Mouse (Mus musculus) midbrain, postnatal 0 days (tissue): ENCODE measurements at regions not wholly inside any gene's neighbourhood (a gene's known extent, or its start where the extent isn't known, plus 50 kb on each side); places are given as distances from the start of the nearest gene placed in this dataset.
"Not testable (repeated sequence)": the region's sequence is repeated elsewhere in the genome, so short reads cannot be mapped to it uniquely, and the experiment has no call there.

Experiments
- ATAC-seq: fragments of 200-750 bp; cut with Nextera tagmentation; 2 replicates; pipeline ENCODE4 v1.8.0; 2017; ENCODE audit warnings: moderate number of reproducible peaks, mild to moderate bottlenecking, moderate TSS enrichment, moderate library complexity; ENCODE audit not compliant: low FRiP score
- DNase-seq: peaks from one replicate; pipeline ENCODE4 v3.0.0-alpha.2; 2015; ENCODE audit warnings: low spot score
- H3K27ac ChIP-seq: fragments of 300-500 bp; sonication (generic); 2 replicates; pipeline ENCODE4 v1.5.1; 2014; ENCODE audit warnings: low read depth, mild to moderate bottlenecking, low read length, mixed read lengths
- H3K27me3 ChIP-seq: fragments of 300-500 bp; sonication (generic); 2 replicates; pipeline ENCODE4 v1.6.1; 2014; ENCODE audit warnings: low read length, control low read depth, mixed read lengths; ENCODE audit not compliant: insufficient read depth
- H3K36me3 ChIP-seq: fragments of 300-500 bp; sonication (generic); 2 replicates; pipeline ENCODE4 v1.6.1; 2014; ENCODE audit warnings: low read length, control low read depth, mixed read lengths; ENCODE audit not compliant: insufficient read depth
- H3K4me1 ChIP-seq: fragments of 300-500 bp; sonication (generic); 2 replicates; pipeline ENCODE4 v1.6.1; 2014; ENCODE audit warnings: mild to moderate bottlenecking, control low read depth, antibody characterized with exemption, low read length, mixed read lengths; ENCODE audit not compliant: insufficient read depth
- H3K4me2 ChIP-seq: fragments of 300-500 bp; sonication (generic); 2 replicates; pipeline ENCODE4 v1.6.1; 2014; ENCODE audit warnings: low read depth, mild to moderate bottlenecking, low read length, mixed read lengths; ENCODE audit not compliant: poor library complexity, severe bottlenecking
- H3K4me3 ChIP-seq: fragments of 300-500 bp; sonication (generic); 2 replicates; pipeline ENCODE4 v1.5.1; 2014; ENCODE audit warnings: low read depth, mild to moderate bottlenecking, low read length, moderate library complexity
- H3K9ac ChIP-seq: fragments of 300-500 bp; sonication (generic); replicated peaks from 2 replicates; pipeline ENCODE4 v1.6.1; 2014; ENCODE audit warnings: mild to moderate bottlenecking, low read length, moderate library complexity, mixed read lengths; ENCODE audit not compliant: poor library complexity, severe bottlenecking
- H3K9me3 ChIP-seq: fragments of 300-500 bp; sonication (generic); 2 replicates; pipeline ENCODE4 v1.6.1; 2016; ENCODE audit warnings: low read length, control low read depth
- CTCF ChIP-seq: IDR thresholded peaks from 2 replicates; pipeline ENCODE4 v1.5.1; 2016; ENCODE audit warnings: antibody characterized with exemption, mild to moderate bottlenecking
- WGBS: fragments of 180-500 bp; shearing (Covaris S2); extraction: QIAGEN DNeasy Blood & Tissue Kit; methylation state at CpG from one replicate; pipeline ENCODE4 v1.1.7; 2014; 5-methylcytosine and 5-hydroxymethylcytosine counted together

- ATAC-seq: no peak; the same call in 1 of the 2 replicates
- peak overlapping the region; percentile 37 for H3K4me2 ChIP-seq
- H3K27me3 ChIP-seq: no peaks in the 10 kb centered on the region
- DNase-seq: peak; percentile 10
- no peaks in the 10 kb centered on the region for H3K4me1 ChIP-seq
- H3K9ac ChIP-seq: no peak overlapping the region
- TF ChIP-seq CTCF: no peak
- WGBS: 25% methylated on average over 11 of the region's 11 CpGs
- H3K27ac ChIP-seq: no peak overlapping the region
- H3K9me3 ChIP-seq: no peaks in the 10 kb centered on the region
- no peaks in the 10 kb centered on the region for H3K36me3 ChIP-seq
- H3K4me3 ChIP-seq: 0 out of 2 replicates have a peak overlapping the region, but pooled peaks have one; percentile 2
These were observed 581.6 kb upstream of the Gje1 start for GRCm38 (mm10) chr10:15299331-15300198.

- no peak overlapping the region for H3K4me2 ChIP-seq
- no peaks in the 10 kb centered on the region for H3K36me3 ChIP-seq
- no peak for TF ChIP-seq CTCF
- H3K4me3 ChIP-seq: no peak overlapping the region
- no peaks in the 10 kb centered on the region for H3K9me3 ChIP-seq
- no peaks in the 10 kb centered on the region for H3K4me1 ChIP-seq
- no peak overlapping the region for H3K27ac ChIP-seq
- no peaks in the 10 kb centered on the region for H3K27me3 ChIP-seq
- no peak for ATAC-seq
- 93% methylated on average over 2 of the region's 2 CpGs for WGBS
- H3K9ac ChIP-seq: no peak overlapping the region
- DNase-seq: no peak
These were observed 579.2 kb upstream of the Gje1 start for GRCm38 (mm10) chr10:15297257-15297656.

GRCm38 (mm10) chr10:15294125-15294524 is 576.1 kb upstream of the Gje1 start:
- Histone ChIP-seq H3K9me3 (no peaks in the 10 kb centered on the region), H3K4me2 (no peak overlapping the region), H3K27ac (no peak overlapping the region), H3K4me1 (no peaks in the 10 kb centered on the region), H3K27me3 (no peaks in the 10 kb centered on the region), H3K36me3 (no peaks in the 10 kb centered on the region), H3K9ac (no peak overlapping the region), H3K4me3 (no peak overlapping the region)
- 82% methylated on average over 1 of the region's 1 CpGs for WGBS
- DNase-seq (no peak), ATAC-seq (no peak)
- TF ChIP-seq CTCF: no peak

- not testable (repeated sequence) for H3K9ac ChIP-seq, H3K9me3 ChIP-seq, DNase-seq, H3K4me3 ChIP-seq, H3K36me3 ChIP-seq, H3K4me1 ChIP-seq, H3K27ac ChIP-seq, H3K4me2 ChIP-seq, H3K27me3 ChIP-seq, ATAC-seq
- 62% methylated on average over 1 of the region's 1 CpGs for WGBS
These were observed 545.3 kb upstream of the Gje1 start for GRCm38 (mm10) chr10:15263337-15263736.

GRCm38 (mm10) chr10:15262282-15262681 is 544.3 kb upstream of the Gje1 start:
- H3K4me3 ChIP-seq, H3K27me3 ChIP-seq, H3K9me3 ChIP-seq, DNase-seq, H3K27ac ChIP-seq, H3K9ac ChIP-seq, H3K4me1 ChIP-seq, H3K36me3 ChIP-seq, H3K4me2 ChIP-seq, ATAC-seq: not testable (repeated sequence)
- 86% methylated on average over 7 of the region's 7 CpGs for WGBS

- DNase-seq (no peak), ATAC-seq (no peak)
- H3K4me2 ChIP-seq: no peak overlapping the region
- no peaks in the 10 kb centered on the region for H3K4me1 ChIP-seq
- WGBS: 75% methylated on average over 2 of the region's 2 CpGs
- no peaks in the 10 kb centered on the region for H3K9me3 ChIP-seq
- no peaks in the 10 kb centered on the region for H3K36me3 ChIP-seq
- no peak overlapping the region for H3K4me3 ChIP-seq
- no peaks in the 10 kb centered on the region for H3K27me3 ChIP-seq
- no peak overlapping the region for H3K27ac ChIP-seq
- no peak overlapping the region for H3K9ac ChIP-seq
- no peak for TF ChIP-seq CTCF
These were observed 531.5 kb upstream of the Gje1 start for GRCm38 (mm10) chr10:15249402-15250086.
